Mouse (Mus musculus) retina, embryonic 14.5 days (tissue): ENCODE results near the gene Elp5.

ENCODE experiments used
- DNase-seq: peaks from one replicate; pipeline ENCODE4 v3.0.0-alpha.2; 2015; ENCODE audit warnings: low spot score

The Elp5 gene

DNA sequence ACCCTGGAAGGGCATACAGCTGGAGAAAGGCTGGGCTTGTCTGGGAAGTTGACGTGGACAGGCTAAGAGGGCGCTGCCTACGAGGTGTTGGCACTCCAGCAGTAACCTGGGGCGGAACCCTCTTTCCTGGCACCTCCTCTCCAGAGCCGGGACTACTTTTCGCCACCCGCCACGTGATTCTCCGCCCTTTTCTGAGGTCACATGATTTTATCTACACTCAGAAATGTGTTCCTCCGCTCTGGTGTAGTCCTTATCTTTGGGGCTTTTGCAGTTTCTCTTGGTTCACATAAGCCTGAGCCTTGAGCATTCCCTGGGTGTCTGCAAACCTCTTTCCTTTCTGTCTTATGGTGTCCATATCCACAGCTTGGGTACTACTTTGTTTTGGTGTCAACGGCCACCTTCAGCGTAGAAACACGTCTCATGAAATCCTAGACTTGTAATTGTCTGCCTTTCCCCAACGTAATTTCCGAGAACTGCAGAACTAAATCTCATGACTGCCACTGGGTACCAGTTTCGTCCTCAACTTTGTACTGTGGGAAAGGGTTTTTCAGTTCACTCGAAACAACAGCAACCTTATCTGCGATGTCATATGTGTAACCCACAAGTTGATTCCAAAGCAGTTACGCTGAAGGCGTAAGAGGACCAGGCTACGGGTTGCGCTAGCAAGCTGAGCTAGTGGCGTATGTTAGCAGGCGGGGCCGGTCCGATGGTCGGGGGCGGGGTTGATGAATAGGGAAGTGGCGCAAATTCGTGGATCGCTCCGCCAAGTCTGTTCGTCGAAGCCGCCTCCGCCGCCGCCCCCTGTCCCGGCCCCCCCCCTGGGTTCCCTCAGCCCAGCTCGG, 8.8 kb upstream of the Elp5 start, which contains the start of gene Gabarap:
Gene Gabarap (plus strand): TSS at position 294 of the 842 bp plus-strand sequence.
- peak; percentile 98 for DNase-seq

DNA sequence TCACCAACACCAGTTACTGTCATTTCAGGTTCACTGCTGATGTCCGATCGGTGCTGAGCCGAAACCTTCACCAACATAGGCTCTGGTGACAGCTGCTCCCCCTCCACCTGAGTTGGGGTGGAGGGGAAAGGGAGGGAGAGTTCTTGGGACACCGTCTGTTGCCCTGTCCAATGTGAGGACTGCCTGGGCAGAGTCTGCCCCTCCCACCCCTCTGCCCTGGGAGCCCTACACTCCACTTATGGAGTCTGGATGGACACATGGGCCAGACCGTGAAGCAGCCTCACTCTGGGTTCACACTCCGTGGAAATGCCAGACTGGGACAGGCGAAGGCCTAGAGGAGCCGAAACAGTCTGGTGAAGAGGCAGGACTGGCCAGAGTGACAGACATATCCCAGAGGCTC, 7.6 kb upstream of the Elp5 start:
- no peak for DNase-seq

DNA sequence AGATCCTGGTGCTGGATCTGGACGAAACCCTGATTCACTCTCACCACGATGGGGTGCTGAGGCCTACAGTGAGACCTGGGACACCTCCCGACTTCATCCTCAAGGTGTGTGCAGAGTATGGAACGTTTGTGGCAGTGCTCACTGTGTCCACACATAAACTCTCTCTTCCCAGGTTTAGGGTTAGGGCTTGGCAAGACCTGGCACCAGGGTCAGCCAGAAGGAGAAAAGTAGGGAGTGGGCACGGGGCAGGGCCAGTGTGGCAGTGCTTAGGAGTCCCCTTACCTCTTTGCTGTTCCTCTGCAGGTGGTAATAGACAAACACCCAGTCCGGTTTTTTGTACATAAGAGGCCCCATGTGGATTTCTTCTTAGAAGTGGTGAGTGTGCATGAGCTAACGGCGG, 2.1 kb upstream of the Elp5 start:
- no peak for DNase-seq

- no peak for DNase-seq
Measured at GRCm38 (mm10) chr11:69983377-69983776, 1.1 kb upstream of the Elp5 start.

- DNase-seq: no peak
Measured at GRCm38 (mm10) chr11:69982877-69983276, 560 bp upstream of the Elp5 start.

GRCm38 (mm10) chr11:69981141-69981762, 1.1 kb downstream of the Elp5 start, which contains the start of gene Ctdnep1:
TSS of gene Ctdnep1 (plus strand) at chr11:69981156.
- DNase-seq: no peak

GRCm38 (mm10) chr11:69980196-69981140, 1.8 kb downstream of the Elp5 start:
- peak; percentile 99 for DNase-seq

DNA sequence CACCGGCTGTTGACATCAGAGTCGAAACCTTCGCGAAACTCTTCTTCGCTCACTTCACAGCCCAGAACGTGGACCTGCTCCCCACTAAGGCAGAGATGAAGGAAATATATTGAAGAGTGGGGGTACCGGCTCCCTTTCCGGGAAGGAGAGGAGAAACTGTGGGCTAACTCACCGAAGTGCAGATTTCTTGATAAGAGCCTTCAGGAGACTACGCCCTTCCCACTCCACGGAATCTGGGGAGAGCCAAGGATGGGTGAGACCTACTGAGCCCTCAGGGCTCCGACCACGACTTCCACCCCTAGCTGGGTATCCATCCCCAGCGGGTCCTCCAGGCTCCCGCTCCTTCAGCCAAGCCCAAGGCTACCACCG, 2.5 kb downstream of the Elp5 start:
- DNase-seq: no peak

GRCm38 (mm10) chr11:69976271-69976670, 6.0 kb downstream of the Elp5 start:
- no peak for DNase-seq

DNA sequence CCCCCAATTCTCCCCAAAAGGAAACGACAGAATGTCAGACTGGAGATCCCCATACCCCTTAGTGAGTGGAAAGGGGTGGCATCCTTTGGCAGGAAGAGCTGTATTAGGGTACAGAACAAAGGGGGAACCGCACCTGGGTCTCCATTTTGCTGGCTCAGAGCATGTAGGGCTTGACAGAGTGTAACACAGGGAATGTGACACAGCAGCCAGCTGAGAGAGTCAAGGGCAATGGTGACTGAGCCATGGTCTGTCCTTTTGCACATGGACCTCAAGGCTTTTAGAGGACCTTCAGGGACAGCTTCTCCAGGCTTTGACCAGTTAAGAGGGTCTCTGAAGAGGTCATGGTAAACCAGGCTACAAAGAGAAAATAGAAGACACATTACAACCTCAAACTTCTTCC, 7.4 kb downstream of the Elp5 start:
- no peak for DNase-seq

- DNase-seq: no peak
Measured at GRCm38 (mm10) chr11:69970775-69971174, 11.5 kb downstream of the Elp5 start.

DNA sequence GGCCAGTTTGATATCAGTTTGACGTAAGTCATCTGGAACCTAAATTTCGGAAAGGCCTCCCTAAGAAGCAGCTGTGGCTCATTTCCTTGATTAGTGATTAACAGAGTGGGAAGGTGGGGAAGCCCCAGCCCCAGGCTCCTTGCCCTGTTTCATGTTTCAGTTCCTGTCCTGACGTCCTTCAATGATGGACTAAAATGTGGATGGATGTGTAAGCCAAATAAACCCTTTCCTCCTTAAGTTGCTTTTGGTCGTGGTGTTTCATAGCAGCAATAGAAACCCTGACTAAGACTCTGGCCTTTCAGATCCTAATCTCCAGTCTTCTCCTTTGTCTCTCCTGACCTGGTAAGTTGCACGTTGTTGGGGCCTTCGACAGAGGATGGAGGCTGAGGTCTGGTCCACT, 12.1 kb downstream of the Elp5 start:
- DNase-seq: no peak

GRCm38 (mm10) chr11:69968793-69969192, 13.5 kb downstream of the Elp5 start:
- DNase-seq: no peak

DNA sequence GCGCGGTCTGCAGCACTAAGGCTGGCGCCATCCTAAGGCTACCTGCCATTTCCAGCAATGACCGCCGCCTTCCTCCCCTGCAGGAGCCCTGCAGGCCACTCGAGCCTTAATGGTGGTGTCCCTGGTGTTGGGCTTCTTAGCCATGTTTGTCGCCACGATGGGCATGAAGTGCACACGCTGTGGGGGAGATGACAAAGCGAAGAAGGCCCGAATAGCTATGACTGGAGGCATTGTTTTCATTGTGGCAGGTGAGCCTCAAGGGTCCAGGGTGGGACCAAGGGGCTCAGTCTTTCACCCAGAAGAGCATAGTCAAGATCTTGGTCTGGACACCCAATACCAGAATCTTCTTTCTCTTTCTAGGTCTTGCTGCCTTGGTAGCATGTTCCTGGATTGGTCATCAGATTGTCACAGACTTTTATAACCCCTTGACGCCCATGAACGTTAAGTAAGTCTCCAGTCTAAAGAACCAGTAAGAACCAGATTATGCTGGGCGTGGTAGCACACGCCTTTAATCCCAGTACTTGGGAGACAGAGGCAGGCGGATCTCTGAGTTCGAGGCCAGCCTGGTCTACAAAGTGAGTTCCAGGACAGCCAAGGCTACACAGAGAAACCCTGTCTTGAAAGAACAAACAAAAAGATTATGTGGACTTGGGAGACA, 15.3 kb downstream of the Elp5 start:
- no peak for DNase-seq

- DNase-seq: peak; percentile 30
Measured at GRCm38 (mm10) chr11:69966006-69966859, 16.1 kb downstream of the Elp5 start.

DNA sequence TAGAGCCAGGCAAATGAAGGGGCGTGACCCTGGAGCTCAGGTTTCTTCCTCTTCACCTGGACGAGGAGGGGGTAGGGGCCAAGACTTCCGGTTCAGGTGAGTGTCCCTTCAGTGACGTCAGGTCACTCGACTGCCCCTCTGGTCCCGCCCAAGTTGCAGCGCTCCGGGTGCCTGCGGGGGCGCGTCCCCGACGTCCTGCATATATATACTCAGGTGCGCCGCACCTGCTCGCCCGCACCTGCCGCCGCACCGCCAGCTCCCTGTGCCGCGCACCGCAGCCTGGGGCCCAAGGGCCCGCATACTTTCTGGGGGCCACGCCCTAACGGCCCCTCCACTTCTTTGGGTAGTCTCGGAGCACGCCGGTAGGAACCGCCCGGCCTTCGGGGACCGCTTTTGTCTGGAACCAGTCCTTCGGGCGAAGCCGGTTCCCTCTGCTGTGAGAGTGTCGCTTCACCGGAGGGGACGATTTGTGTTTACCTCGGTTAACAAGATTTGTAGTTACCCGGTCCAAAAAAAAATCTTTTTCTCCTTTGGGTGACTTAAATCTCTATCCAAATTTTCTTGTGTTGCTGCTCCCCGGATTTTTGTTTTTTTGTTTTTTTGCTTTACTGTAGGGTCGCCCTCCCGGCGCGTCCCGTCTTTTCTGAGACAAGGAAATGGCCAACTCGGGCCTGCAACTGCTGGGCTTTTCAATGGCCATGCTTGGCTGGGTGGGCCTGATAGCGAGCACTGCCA, 16.9 kb downstream of the Elp5 start:
- peak; percentile 22 for DNase-seq

- DNase-seq: no peak
Measured at GRCm38 (mm10) chr11:69964650-69965270, 17.6 kb downstream of the Elp5 start, which contains the start of gene Cldn7. TSS of gene Cldn7 (plus strand) at chr11:69964779.

DNA sequence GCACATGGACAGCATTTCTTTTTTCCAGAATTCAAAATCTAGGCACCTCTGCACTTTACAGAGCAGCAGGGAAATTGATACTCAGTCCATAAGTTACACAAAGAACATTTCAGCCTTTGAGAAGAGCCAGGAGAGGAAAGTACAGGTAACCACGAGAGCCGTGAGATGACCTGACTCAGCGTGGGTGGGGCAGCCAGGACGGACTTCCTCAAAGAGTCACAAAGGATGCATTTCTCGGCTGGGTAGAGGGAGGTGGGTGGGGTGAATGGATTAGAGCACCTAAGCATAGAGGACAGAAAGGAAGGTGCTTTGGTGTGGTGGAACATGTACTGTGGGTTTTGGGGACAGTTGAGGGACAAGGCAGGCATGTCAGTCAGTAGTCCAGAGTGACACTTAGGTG, 20.5 kb downstream of the Elp5 start:
- DNase-seq: no peak

DNA sequence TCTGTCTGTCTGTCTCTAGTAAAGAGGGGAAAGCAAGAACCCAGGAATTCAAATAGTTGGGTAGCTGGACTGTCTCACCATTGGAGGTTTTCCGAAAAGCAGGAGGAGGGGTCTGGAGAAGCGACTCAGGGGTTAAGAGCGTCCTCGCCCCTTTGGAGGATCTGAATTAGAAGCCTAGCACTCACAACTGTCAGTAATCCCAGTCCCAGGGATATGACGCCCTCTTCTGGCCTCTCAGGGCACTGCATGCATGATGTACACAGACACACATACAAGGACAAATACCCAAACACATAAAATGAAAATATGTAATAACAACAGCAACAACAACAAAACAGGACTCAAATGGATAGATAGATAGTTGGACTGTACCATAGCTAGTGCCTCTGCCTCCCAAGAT, 21.7 kb downstream of the Elp5 start:
- DNase-seq: no peak

DNA sequence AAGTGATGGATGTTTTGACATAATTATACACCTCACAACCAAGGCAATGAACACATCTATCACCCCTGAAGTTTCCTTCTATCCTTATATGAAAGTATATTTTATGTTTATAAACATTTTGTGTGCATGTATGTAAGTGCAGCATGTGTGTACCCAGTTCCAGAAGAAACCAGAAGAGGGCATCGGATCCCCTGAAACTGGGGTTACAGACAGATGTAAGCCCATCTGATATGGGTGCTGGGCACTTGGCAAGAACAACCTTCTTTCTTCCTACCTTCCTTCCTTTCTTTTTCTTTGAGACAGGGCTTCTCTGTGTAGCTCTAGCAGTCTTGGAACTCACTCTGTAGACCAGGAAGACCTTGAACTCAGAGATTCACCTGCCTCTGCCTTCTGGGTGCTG, 26.1 kb downstream of the Elp5 start:
- DNase-seq: no peak
